Mouse (Mus musculus) B cell, adult 2 months (primary cell): ENCODE measurements around the gene Htr5a.

Source experiments
- DNase-seq, 2 experiments: peaks; one replicate each; pipeline ENCODE4 v3.0.0; 2022

Gene Htr5a

DNA sequence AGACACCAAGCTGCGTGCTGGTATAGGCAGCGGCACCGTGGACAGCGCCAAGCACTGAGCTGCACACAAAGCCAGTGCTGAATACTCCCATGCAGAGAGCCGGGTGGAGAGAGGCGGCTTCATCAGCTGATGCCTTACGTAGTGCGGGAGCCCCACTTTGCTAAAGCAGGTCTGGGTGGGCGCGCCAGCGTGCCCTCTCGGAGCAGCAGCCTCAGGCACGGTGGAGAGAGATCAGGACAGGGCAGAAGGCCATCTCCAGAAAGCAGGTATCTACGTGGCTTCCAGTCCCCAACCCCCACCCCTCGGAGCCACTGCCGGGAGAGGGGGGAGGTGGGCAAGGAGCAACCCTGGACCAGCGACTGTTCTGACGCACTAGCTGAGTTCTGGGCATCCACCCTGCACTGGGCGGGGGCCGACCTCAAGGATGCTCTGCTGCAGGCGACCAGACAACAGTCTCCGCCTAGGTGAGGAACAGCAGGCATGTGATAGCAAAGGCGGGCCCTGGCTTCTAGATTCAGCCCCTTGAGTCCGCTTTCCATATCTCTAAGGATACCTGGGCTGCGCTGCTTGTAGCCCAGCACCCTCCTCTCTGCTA, at the start of gene Htr5a:
Gene Htr5a, plus strand, starts transcription at position 449 of the 595 bp plus-strand sequence.
- DNase-seq = no peak

DNA sequence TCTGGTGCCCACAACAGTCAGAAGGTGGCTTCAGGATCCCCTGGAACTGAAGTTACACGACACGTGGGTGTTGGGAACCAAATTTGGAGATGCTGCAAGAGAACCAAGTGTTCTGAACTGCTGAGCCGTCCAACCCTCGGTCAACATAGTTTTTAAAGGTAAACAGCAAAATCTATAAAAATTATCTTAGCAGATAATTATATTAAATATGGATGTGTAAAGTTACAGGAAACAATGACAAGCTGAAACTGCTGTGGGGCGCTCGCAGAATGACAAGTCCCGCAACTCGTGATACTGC, 49.8 kb upstream of the Htr5a start:
- no peak for DNase-seq

DNA sequence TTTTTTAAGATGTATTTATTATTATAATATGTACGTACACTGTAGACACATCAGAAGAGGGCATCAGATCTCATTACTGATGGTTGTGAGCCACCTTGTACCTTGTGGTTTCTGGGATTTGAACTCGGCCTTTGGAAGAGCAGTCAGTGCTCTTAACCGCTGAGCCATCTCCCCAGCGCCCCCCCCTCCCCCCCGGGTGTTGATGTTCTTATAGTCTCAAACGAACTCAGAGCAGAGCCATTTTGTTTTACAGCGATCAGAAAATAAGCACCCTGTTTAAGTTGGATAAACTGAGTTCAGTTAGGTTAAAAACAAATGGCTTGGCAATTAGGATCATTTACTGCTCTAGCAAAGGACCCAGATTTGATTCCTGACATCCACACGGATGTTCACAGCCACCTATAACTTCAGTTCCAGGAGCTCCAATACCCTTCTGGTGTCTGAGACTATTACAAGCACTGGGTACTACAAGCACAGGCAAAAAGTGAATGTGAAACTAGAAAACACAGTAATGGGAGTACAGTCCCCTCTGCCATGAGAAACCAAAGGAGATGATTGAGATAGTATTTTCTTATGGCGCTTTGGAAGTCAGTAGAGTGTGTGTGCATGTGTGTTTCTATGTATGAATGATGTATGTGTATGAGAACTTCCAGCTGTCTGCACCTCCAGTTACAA, 49.3 kb upstream of the Htr5a start:
- no peak for DNase-seq

DNA sequence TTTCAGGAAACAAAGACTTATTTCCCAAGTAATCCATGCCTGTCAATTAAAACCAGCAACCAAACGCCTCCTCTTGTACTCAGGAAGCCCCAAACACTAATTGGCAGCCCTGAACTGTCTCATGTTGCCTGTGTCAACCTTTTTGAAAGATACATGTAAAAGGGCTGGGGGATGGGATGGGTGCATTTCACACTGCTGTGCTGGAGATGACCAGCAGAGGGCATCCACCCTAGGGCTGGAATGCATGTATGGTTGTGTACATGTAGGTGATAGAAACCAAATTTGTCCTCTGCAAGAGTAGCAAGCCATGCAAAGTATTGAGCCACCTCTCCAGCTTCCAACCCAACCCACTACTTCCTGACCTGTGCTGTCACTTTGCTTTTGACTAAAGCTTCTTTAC, 48.0 kb upstream of the Htr5a start:
- peak; percentile 90 to 94 for DNase-seq

DNA sequence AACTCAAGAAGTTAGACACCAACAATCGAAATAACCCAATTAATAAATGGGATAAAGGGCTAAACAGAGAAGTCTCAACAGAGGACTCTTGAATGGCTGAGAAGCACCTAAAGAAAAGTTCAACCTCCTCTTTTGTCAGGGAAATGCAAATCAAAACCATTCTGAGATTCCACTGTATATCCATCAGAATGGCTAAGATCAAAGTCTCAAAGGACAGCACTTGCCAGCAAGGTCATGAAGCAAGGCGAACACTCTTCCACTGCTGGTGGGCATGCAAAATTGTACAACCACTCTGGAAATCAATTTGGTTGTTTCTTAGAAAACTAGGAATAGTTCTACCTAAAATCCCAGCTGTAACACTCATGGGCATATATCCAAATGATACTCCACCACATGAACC, 27.7 kb upstream of the Htr5a start:
- no peak for DNase-seq

DNA sequence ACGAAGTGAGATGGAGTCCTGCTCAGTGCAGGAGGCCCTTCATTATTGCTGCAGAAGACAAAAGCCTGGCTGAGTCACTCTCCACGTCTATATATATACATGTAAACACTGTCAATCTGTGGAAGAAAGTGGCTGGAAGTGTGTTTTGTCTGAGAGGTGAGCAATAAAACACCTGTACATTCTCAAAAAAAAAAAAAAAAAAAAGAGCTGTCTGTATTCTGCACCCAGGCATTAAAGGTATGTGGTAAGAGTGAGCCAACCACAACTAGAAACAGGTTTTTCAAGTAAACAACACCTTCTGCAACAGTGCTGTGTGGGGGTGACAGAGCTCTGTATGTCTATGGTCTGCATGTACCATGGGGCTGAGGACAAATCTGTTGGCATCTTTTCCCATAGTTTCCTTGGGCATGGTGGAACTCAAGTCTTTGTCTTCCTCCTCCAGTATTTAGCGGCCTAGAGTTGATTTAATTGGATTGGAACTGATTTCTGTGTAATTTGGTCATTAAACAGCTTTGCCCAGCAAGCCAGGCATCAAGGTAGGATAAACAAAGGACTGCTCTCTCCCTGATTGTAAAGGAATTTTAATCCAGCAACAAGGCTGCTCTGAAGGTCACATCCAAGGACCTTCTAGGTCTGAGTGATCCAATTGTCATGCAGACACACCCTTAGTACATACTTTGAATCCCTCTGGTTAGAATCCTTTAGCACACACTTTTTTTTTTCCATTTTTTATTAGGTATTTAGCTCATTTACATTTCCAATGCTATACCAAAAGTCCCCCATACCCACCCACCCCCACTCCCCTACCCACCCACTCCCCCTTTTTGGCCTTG, 22.9 kb upstream of the Htr5a start:
- no peak for DNase-seq

DNA sequence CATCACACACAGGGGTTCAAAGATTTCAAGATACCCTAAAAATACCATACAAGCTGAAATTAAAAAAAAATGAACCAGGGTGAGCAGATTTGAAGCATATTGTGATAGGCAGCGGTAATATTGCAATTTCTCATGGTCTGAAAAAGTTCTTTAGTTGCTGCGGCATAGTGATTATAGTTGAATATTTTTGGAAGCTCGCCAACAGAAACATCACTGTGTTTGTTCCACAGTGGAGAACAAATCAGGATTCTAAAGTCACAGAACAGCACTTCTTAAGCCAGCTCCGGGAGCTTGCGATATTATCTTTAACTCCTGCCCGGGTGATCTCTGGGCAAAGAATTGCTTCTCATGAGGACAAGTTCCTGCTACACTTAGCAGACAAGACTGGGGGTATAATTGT, 20.8 kb upstream of the Htr5a start:
- no peak for DNase-seq

DNA sequence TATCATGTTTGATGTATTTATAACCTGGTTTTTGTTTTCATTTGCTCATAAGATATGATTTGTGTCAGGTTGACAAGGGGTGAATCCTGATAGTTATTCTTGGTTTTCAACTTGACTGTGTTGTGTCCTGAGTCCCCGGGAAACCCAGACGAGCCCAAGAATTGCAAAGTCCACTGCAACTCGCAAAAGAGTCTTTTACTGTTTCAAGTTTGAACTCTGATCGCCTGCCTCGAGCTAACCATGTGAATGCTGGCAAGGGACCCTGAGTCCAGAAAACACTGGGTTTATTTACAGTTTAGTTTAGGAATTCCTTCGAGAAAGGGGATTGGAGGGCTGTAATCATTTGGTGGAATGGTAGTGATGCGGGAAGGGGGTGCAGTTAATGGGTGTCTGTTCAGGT, 14.0 kb upstream of the Htr5a start:
- no peak for DNase-seq

DNA sequence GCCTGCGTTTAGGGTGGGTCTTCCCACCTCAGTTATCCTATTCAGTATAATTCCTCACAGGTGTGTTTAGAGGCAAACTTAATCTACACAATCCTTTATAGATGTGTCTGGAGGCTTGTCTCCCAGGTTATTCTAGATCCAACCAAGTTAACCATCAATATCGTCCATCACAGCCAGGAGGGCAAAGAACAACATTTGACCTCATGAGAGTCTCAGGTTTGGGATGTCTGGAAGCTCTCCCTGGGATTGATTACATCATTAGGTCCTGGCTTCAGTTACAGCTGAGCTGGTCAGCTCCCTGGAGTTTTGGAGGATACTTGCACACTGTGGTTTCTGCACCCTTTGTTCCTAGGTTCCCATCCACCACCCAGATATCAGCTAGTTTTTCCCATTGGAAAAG, 6.9 kb upstream of the Htr5a start:
- no peak for DNase-seq

DNA sequence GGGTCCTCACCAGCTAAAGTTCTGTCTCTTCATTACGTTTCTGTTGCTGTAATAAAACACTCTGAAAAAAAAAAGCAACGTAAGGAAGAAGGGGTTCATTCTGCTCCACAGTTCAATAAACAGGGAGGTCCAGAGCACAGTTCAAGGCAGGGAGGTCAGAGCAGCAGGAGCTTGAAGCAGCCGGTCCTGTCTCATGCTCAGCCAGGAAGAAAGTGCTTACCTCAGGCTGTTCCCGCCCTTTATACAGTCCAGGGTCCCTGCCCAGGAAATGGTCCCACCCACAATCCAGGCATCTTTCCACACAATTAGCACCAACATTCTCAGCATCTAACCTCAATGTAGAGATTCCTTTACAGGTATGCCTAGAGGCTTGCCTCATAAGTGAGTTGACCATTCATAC, 3.9 kb upstream of the Htr5a start:
- DNase-seq = no peak

DNA sequence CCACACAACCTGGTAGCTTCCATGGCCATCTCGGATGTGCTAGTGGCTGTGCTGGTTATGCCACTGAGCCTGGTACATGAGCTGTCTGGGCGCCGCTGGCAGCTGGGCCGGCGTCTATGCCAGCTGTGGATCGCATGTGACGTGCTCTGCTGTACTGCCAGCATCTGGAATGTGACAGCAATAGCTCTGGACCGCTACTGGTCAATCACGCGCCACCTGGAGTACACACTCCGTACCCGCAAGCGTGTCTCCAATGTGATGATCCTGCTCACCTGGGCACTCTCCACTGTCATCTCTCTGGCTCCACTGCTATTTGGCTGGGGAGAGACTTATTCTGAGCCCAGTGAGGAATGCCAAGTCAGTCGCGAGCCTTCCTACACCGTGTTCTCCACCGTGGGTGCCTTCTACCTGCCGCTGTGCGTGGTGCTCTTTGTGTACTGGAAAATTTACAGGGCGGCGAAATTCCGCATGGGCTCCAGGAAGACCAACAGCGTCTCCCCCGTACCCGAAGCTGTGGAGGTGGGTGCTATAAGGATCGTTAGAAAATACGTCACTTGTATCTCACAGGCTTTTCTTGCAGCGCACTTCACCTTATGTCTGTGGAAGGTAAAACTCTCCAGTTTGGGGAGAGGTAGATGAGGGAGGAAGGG, 847 bp downstream of the Htr5a start:
- no peak for DNase-seq

DNA sequence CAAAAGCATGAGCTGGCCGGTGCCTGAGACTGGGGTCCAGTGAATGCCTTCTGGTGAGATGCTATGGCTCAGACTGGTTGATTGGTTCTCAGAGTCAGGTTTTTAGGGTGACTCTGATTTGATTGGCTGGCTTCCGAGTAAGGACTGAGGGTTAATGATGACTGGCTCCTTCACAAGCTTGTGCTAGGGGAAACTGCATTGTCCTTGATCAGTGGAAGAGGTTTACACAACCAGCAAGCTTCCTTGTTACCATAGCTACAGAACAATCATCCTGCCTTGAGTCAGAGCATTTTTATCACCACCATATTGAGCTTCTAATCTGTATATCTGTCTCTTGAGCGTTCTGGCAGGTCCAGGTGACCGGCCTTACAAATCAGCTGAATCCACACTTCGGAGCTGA, 5.0 kb downstream of the Htr5a start:
- DNase-seq = no peak

DNA sequence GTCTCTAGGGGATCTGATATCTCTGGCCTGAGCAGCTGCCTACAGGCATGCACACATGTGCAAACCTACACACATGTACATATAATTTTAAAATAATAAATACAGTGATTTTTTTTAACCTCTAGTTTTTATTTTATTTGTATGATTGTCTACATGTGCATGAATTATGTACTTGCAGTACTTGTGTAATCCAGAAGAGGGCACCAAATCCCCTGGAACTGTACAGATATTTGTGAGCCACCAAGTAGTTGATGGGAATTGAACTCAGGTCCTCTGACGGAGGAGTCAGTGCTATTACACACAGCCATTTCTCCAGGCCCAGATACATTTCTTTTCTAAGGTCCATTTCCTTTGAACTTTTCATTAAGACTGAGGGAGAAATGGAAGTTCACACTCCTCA, 12.3 kb downstream of the Htr5a start:
- peak; percentile 28 to 34 for DNase-seq

DNA sequence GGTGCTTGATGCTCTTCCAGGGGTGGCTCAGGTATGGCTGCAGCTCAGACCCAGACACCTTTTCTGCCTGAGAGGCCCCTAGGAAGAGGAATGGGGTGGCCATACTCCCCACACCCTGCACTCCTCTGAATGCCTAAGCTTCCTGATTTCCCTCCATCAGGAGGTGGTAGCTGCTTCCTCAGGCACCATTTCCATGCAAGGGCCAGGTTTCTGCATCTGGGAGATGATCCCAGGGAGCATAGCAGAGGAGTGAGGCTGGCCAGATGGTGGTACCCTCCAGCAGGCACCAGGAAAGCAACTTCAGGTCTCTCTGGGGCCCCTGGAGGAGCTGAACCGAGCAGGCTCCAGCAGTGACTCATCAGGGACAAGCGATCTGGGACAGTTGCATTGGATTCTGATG, 13.8 kb downstream of the Htr5a start:
- no peak for DNase-seq

DNA sequence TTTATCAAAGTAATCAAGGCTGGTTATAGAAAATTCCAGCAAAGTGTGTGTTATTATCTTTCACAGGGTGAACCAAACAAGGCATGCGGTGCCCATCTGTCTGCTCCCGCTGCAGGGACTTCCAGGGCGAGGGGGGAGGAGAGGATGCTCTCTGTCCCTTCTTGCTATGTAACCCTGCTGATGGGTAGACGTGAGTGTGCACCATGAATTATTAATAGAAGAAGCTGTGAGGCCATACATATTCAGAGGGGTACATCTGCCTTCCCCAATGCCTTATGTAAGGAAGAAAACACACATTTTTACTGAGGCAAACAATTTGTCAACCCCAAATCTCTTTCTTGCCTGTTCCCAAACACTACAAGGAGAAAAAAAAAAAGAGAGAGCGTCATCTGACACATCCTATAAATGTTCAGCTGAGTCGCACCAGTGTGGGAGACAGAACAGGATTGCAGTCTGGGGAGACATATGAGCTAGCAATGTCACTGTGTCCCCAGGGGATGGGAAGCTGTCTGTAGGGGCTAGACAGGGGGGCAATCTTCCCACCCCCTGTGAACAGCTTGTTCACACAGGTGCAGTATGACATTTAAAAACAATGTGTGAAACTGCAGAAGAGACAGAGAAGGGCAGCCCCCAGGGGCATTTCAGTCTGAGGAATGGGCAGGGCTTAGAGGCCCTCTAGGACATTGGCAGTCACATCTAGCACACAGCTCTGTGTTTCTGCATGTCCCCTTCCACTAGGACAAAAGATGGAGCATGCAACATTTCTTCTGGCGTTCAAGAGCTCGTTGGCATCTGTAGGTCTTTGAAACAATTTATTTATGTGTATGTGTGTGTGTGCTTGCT, 31.5 kb downstream of the Htr5a start:
- DNase-seq = no peak

DNA sequence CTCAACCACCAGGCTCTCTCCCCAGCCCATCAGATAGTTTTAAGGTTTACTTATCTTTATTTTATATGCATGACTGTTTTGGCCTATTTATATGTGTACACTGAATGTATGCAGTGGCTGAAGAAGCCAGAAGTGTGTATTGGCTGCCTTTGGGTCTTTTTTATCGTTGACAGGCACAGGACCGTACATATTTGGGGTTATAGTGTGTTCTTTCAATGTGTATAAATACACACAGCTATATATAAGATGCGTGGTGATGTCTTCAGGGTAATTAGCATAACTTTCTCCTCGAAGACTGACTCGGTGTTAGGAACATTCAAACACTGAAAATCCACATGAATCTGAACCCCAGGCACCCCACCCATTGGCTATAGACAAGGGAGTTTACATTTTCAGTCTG, 32.3 kb downstream of the Htr5a start:
- no peak for DNase-seq

DNA sequence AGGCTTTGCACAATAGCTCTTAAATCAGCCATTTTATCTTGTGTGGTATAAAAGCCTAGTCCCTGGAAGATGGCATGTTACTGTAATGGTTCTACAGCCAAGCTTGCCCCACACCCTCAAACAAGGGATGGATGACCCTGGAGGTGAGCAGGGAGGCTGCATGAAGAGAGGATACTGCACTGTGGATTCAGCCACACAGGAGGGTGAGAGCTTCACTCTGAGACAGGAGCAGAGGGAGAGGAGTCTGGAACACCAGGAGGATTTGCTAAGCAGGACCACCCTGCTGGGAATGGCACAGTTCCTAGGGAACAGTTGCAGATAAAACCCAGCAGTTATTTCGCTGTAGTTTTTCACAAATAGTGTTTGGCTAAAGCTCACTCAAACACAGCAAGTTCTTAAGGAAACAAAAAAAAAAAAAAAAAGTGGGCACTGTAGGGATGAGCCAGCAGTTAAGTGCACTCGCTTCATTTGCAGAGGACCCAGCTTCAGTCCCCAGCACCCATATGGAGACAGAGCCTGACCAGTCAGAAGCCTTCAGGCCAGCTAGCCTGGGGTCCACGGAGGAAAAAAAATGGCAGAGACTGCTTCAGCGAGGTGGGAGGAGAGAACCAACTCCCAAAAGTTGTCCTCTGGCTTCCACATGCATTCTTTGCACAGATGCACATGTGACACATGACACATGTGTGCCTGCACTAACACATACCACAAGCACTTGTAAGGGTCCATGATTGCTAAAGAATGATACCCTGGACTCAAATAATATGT, 33.6 kb downstream of the Htr5a start:
- no peak for DNase-seq

DNA sequence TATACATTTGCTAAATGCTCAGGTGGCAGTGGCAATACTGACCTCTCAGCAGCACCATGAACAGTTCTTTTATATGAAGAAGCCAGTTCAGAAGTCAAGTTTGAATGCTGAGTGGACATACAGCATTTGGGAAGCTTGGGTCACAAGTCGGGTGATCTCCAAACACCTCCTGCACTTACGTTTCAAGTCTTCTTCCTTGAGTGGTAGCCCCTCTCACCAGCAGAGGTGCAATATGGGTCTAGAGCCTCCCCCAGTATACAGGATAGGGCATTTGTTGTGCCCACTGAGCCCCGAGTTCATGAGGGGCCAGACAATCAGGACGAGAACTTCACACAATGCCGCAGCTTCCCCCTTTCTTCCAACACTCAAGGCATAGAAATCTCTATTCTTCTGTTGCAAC, 36.4 kb downstream of the Htr5a start:
- DNase-seq = no peak

DNA sequence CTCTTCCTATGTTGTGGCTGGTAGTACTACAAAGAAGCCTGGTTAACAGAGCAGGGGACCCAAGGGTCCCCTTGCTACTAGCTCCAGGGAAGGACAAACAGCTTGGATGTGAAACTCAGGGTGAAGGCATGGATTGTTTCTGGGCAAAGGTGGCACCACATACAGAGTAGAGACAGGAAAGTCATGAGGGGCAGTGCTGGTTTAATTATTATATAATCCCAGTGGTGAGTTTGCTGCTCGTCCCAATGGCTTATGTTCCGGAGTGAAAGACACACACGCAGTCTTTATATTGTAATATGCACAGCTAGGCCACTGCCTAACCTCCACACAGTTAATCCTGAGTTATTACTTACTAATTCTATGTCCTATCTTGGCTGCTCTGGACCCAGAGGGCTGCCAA, 37.8 kb downstream of the Htr5a start:
- no peak for DNase-seq

DNA sequence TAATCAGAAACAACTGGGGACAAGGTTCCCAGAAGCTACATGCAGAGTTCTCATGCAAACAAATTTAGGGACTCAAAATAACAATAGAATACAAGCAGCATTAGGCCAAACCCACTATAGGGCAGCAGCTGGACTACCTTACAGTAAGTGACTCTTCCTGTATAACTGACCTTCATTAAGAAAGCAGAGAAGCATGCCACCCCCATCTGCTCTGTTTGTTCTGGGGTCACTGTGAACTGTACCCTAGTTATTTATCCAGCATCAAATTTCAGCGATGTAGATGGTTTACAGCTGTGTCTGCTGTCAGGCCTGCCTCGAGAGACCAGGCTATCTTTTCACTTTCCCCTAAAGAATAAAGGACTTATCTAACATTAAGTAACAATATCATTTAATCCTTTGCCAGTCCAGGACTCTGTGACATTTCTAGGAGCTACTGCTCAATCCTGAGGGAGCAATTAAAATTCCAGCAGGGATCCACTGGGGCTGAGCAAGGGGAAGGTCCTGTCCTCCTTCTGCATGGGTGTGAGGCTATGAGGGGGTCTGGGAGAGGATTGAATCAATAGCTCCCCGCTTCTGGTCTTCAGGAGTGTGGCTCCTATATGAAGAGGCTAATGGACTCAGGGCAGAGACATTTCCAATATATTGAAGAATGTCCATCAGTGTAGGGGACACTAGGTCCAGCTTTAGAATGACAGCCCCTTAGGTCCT, 38.5 kb downstream of the Htr5a start:
- no peak for DNase-seq

DNA sequence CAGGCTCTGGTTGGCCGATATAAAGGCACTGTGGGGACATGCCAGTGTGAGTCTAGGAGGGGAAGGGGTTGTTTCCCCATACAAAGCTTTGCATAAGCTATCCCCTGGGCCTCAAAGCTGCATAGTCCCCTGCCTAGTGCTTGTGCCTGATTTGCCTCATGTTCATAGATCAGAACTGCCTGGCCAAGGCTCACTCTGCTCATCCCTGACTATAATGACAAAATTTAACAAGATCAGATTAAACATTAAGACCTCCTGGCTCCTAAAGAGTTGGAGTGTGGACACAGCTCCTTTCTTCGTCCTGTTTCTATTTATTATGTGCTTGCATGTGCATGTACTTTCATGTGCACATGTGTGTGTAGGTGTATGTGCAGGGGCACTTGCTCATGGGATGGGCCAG, 39.3 kb downstream of the Htr5a start:
- no peak for DNase-seq

DNA sequence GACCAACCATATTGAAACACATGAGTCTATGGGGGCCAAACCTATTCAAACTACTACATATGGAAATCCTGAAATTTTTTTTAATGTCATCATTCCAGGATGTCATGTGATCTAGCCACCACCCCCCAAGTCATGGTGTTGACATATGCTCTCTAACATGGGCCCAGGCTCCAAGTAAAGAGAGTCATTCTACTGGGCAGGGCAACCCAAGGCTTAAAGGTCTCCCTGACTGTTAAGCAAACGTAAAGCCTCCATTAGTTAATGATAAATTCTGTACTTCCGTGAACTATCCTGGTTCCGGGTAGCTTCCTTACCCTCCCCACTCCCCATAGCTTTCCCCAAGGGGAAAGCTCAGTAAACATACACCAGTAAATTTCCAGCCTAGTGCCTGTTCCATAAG, 46.1 kb downstream of the Htr5a start:
- DNase-seq = no peak
